Mouse (Mus musculus) stomach, embryonic 15.5 days (tissue): ENCODE measurements around the gene Med12l. TPM values are rescaled to one million over a fixed set of nuclear protein-coding genes. Genes with fewer than 3 reads are reported as not detected.

ENCODE experiments used
- ATAC-seq: fragments of 200-750 bp; cut with Nextera tagmentation; 2 replicates; pipeline ENCODE4 v1.8.0; 2017; ENCODE audit warnings: low read depth, moderate number of reproducible peaks, moderate TSS enrichment; ENCODE audit not compliant: insufficient read depth, low FRiP score
- H3K27ac ChIP-seq: fragments of 300-500 bp; sonication (generic); 2 replicates; pipeline ENCODE4 v1.5.1; 2015; ENCODE audit warnings: mild to moderate bottlenecking, inconsistent platforms
- H3K27me3 ChIP-seq: fragments of 300-500 bp; sonication (generic); replicated peaks from 2 replicates; pipeline ENCODE4 v1.6.1; 2015; ENCODE audit warnings: inconsistent platforms
- H3K36me3 ChIP-seq: fragments of 300-500 bp; sonication (generic); 2 replicates; pipeline ENCODE4 v1.6.1; 2015; ENCODE audit warnings: inconsistent platforms
- H3K4me1 ChIP-seq: fragments of 300-500 bp; sonication (generic); 2 replicates; pipeline ENCODE4 v1.6.1; 2015; ENCODE audit warnings: inconsistent platforms
- H3K4me2 ChIP-seq: fragments of 300-500 bp; sonication (generic); 2 replicates; pipeline ENCODE4 v1.6.1; 2015; ENCODE audit warnings: mild to moderate bottlenecking, inconsistent platforms
- H3K4me3 ChIP-seq: fragments of 300-500 bp; sonication (generic); replicated peaks from 2 replicates; pipeline ENCODE4 v1.5.1; 2015; ENCODE audit warnings: inconsistent platforms
- H3K9ac ChIP-seq: fragments of 300-500 bp; sonication (generic); 2 replicates; pipeline ENCODE4 v1.6.1; 2015; ENCODE audit warnings: inconsistent platforms
- H3K9me3 ChIP-seq: fragments of 300-500 bp; sonication (generic); 2 replicates; pipeline ENCODE4 v1.6.1; 2016; ENCODE audit warnings: inconsistent platforms
- WGBS: fragments of 180-500 bp; shearing (Covaris S2); methylation state at CpG from one replicate; pipeline ENCODE4 v1.1.7; 2015; 5-methylcytosine and 5-hydroxymethylcytosine counted together
- polyA plus RNA-seq: library from polyadenylated mRNA; unstranded; fragments of >200 nt; fragmentation: Nextera tagmentation; extraction: Ambion mirVana; gene quantifications from 2 replicates; pipeline ENCODE4 v1.2.1, GENCODE M21; 2015

Med12l gene
- polyA plus RNA-seq, 1 experiment from 2014 or later, result 1.5 TPM

- no peaks in the 10 kb centered on the region for H3K36me3 ChIP-seq
- no peaks in the 10 kb centered on the region for H3K27me3 ChIP-seq
- H3K27ac ChIP-seq, result no peak overlapping the region
- no peak for ATAC-seq
- WGBS, result 72% methylated on average over 5 of the region's 5 CpGs
- no peak overlapping the region for H3K4me2 ChIP-seq
- no peak overlapping the region for H3K9ac ChIP-seq
- H3K4me1 ChIP-seq, result no peaks in the 10 kb centered on the region
- H3K9me3 ChIP-seq, result no peaks in the 10 kb centered on the region
- no peak overlapping the region for H3K4me3 ChIP-seq
Measured at GRCm38 (mm10) chr3:59181134-59181533, 175.5 kb downstream of the Med12l start.

GRCm38 (mm10) chr3:59182129-59182528 is 176.5 kb downstream of the Med12l start:
- Histone ChIP-seq H3K9me3 (no peaks in the 10 kb centered on the region), H3K27ac (no peak overlapping the region), H3K4me1 (no peaks in the 10 kb centered on the region), H3K36me3 (no peaks in the 10 kb centered on the region), H3K4me3 (no peak overlapping the region), H3K9ac (no peak overlapping the region), H3K4me2 (no peak overlapping the region), H3K27me3 (no peaks in the 10 kb centered on the region)
- no peak for ATAC-seq

GRCm38 (mm10) chr3:59185662-59186061 is 180.0 kb downstream of the Med12l start:
- no peaks in the 10 kb centered on the region for H3K9me3 ChIP-seq
- H3K9ac ChIP-seq, result no peak overlapping the region
- no peaks in the 10 kb centered on the region for H3K4me1 ChIP-seq
- 71% methylated on average over 4 of the region's 4 CpGs for WGBS
- no peak overlapping the region for H3K4me2 ChIP-seq
- H3K27ac ChIP-seq, result no peak overlapping the region
- H3K4me3 ChIP-seq, result no peak overlapping the region
- no peak for ATAC-seq
- no peaks in the 10 kb centered on the region for H3K36me3 ChIP-seq
- no peaks in the 10 kb centered on the region for H3K27me3 ChIP-seq

DNA sequence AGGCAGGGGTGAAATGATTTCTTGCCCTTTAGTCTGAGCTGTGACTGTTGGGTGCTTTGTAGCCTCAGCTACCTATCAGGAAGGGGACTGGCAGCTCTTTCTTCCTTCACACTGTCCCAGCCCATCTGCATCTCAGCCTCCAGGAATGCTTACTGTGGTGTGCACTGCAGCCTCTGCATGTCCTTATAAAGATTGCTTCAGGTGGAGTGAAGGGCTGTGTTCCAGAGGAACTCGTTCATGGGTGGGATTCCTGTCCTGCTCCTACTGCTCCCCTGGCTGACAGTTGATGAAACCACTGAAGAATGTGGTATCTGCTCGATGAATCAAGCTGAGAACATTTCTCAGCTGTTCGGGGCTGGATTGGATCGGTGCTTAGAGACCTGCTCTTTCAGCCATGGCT is 181.7 kb downstream of the Med12l start:
- H3K36me3 ChIP-seq, result no peaks in the 10 kb centered on the region
- H3K4me2 ChIP-seq, result no peak overlapping the region
- H3K4me1 ChIP-seq, result no peaks in the 10 kb centered on the region
- H3K9me3 ChIP-seq, result no peaks in the 10 kb centered on the region
- ATAC-seq, result no peak
- no peak overlapping the region for H3K27ac ChIP-seq
- no peaks in the 10 kb centered on the region for H3K27me3 ChIP-seq
- no peak overlapping the region for H3K4me3 ChIP-seq
- H3K9ac ChIP-seq, result no peak overlapping the region
- 75% methylated on average over 4 of the region's 4 CpGs for WGBS

- Histone ChIP-seq H3K9ac (no peak overlapping the region), H3K4me1 (no peaks in the 10 kb centered on the region), H3K27ac (no peak overlapping the region), H3K36me3 (no peaks in the 10 kb centered on the region), H3K27me3 (no peaks in the 10 kb centered on the region), H3K4me2 (no peak overlapping the region), H3K9me3 (no peaks in the 10 kb centered on the region), H3K4me3 (no peak overlapping the region)
- no peak for ATAC-seq
- 95% methylated on average over 6 of the region's 6 CpGs for whole genome bisulfite sequencing
Measured at GRCm38 (mm10) chr3:59191674-59192073, 186.0 kb downstream of the Med12l start.

DNA sequence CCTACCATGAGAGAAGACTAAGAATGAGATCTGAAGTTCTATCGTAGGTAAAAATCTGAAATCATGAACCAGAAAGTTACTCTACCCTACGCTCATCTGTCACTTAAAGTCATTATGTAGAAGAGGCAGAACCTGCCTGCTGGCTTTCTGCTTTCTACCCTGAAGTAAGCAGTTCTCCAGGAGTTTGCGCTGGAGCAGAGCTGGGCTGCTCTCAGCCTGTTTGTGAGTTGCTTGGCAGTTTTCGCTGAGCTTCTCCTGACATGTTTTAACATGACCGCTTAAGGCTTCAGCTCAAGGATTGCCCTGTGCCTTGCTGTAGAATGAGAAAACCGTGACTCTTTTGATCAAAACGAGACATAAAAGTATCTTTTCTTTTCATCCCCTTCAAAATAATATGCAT is 188.5 kb downstream of the Med12l start:
- no peaks in the 10 kb centered on the region for H3K9me3 ChIP-seq

GRCm38 (mm10) chr3:59194938-59195337 is 189.3 kb downstream of the Med12l start, which contains the start of gene Gpr87:
Gene Gpr87, minus strand, starts transcription at chr3:59195104.
- no peaks in the 10 kb centered on the region for H3K27me3 ChIP-seq
- no peaks in the 10 kb centered on the region for H3K36me3 ChIP-seq
- H3K4me3 ChIP-seq, result peak within 1 kb of the TSS; percentile 18; the same call in 1 of the 2 replicates
- H3K4me1 ChIP-seq, result no peaks in the 10 kb centered on the region
- no peak for ATAC-seq
- WGBS, result 77% methylated on average over 7 of the region's 7 CpGs
- H3K4me2 ChIP-seq, result no peak within 1 kb of the TSS
- H3K9ac ChIP-seq, result no peak within 1 kb of the TSS
- H3K27ac ChIP-seq, result peak within 1 kb of the TSS; percentile 31; the same call in 1 of the 2 replicates
- H3K9me3 ChIP-seq, result no peaks in the 10 kb centered on the region

More for the DNA sequence above, 188.5 kb downstream of the Med12l start:
- Histone ChIP-seq H3K27me3 (no peaks in the 10 kb centered on the region), H3K27ac (no peak overlapping the region), H3K4me2 (no peak overlapping the region), H3K36me3 (no peaks in the 10 kb centered on the region), H3K4me1 (no peaks in the 10 kb centered on the region), H3K4me3 (peak overlapping the region; percentile 18; the same call in 1 of the 2 replicates), H3K9ac (no peak overlapping the region)
- WGBS, result 82% methylated on average over 7 of the region's 7 CpGs
- ATAC-seq, result no peak

- Histone ChIP-seq H3K4me3 (no peak overlapping the region), H3K4me1 (no peaks in the 10 kb centered on the region), H3K27me3 (no peaks in the 10 kb centered on the region), H3K36me3 (no peaks in the 10 kb centered on the region), H3K27ac (no peak overlapping the region), H3K9ac (no peak overlapping the region), H3K9me3 (no peaks in the 10 kb centered on the region), H3K4me2 (no peak overlapping the region)
- ATAC-seq, result no peak
- 74% methylated on average over 4 of the region's 4 CpGs for WGBS
Measured at GRCm38 (mm10) chr3:59197329-59197948, 191.8 kb downstream of the Med12l start.

DNA sequence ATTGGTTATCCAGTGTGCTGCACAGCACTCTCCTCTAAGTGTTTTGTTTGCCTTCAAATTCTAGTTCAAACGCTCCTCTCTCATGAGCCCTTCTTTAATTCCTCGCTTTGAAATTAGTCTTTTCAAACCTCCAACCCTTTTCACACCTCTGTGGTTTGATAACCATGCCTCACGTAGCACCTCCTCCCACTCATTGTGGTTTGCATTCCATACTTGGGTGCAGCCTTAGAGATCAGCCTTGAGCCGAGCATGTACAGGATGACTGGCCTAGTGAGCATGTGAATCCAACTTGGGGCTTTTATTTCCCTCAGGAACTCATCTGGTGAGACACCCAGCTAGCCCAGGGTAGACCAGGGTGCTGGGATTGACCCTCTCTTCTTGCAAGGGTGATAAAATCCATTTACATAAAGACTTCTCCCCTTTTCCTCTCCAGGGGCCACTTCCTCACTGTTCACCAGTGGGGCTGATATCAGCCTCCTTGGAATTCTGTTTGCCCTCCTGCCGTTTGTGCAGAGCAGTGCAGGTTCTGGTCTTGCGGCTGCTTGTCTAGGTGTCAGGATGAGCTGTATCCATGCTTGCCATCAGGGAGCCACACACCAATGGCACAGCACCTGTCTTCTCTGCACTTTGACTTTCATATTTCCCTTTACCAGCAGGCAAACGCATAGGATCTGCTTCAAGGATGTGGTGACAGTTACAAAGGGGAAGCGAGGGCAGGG is 198.3 kb downstream of the Med12l start:
- no peak overlapping the region for H3K4me3 ChIP-seq
- H3K9ac ChIP-seq, result no peak overlapping the region
- H3K4me1 ChIP-seq, result no peaks in the 10 kb centered on the region
- H3K9me3 ChIP-seq, result no peaks in the 10 kb centered on the region
- peak; percentile 85 for ATAC-seq
- no peaks in the 10 kb centered on the region for H3K36me3 ChIP-seq
- 64% methylated on average over 8 of the region's 8 CpGs for WGBS
- H3K4me2 ChIP-seq, result no peak overlapping the region
- H3K27ac ChIP-seq, result peak overlapping the region; percentile 49
- H3K27me3 ChIP-seq, result no peaks in the 10 kb centered on the region

- peak overlapping the region; percentile 44; the same call in 1 of the 2 replicates for H3K27ac ChIP-seq
- no peak overlapping the region for H3K4me3 ChIP-seq
- no peaks in the 10 kb centered on the region for H3K4me1 ChIP-seq
- no peak overlapping the region for H3K4me2 ChIP-seq
- H3K36me3 ChIP-seq, result no peaks in the 10 kb centered on the region
- no peak for ATAC-seq
- 50% methylated on average over 11 of the region's 11 CpGs for WGBS
- no peaks in the 10 kb centered on the region for H3K27me3 ChIP-seq
- H3K9me3 ChIP-seq, result no peaks in the 10 kb centered on the region
- no peak overlapping the region for H3K9ac ChIP-seq
Measured at GRCm38 (mm10) chr3:59204719-59205503, 199.3 kb downstream of the Med12l start.

- WGBS, result 68% methylated on average over 4 of the region's 4 CpGs
- H3K9me3 ChIP-seq, result no peaks in the 10 kb centered on the region
- no peak overlapping the region for H3K27ac ChIP-seq
- no peak overlapping the region for H3K4me2 ChIP-seq
- H3K27me3 ChIP-seq, result no peaks in the 10 kb centered on the region
- no peaks in the 10 kb centered on the region for H3K36me3 ChIP-seq
- H3K4me1 ChIP-seq, result no peaks in the 10 kb centered on the region
- ATAC-seq, result no peak
- no peak overlapping the region for H3K9ac ChIP-seq
- H3K4me3 ChIP-seq, result no peak overlapping the region
Measured at GRCm38 (mm10) chr3:59205941-59206340, 200.3 kb downstream of the Med12l start.
